Mouse (Mus musculus) lung, embryonic 14.5 days (tissue): Measurements from ENCODE around the gene Hmg20a. TPM values are rescaled to one million over a fixed set of nuclear protein-coding genes. Genes with fewer than 3 reads are reported as not detected.

ENCODE experiments used
- ATAC-seq: fragments of 200-750 bp; cut with Nextera tagmentation; 2 replicates; pipeline ENCODE4 v1.8.0; 2017; ENCODE audit warnings: mild to moderate bottlenecking, moderate TSS enrichment, moderate library complexity; ENCODE audit not compliant: insufficient read depth
- DNase-seq: peaks from one replicate; pipeline ENCODE4 v3.0.0-alpha.2; 2015
- H3K27ac ChIP-seq: fragments of 300-500 bp; sonication (generic); 2 replicates; pipeline ENCODE4 v1.5.1; 2014; ENCODE audit warnings: low read depth, mild to moderate bottlenecking, moderate library complexity
- H3K27me3 ChIP-seq: fragments of 300-500 bp; sonication (generic); 2 replicates; pipeline ENCODE4 v1.6.1; 2014; ENCODE audit warnings: low read length, control low read depth; ENCODE audit not compliant: insufficient read depth
- H3K36me3 ChIP-seq: fragments of 300-500 bp; sonication (generic); 2 replicates; pipeline ENCODE4 v1.6.1; 2014; ENCODE audit warnings: control low read depth; ENCODE audit not compliant: insufficient read depth
- H3K4me1 ChIP-seq: fragments of 300-500 bp; sonication (generic); 2 replicates; pipeline ENCODE4 v1.6.1; 2014; ENCODE audit warnings: antibody characterized with exemption, control low read depth; ENCODE audit not compliant: insufficient read depth
- H3K4me2 ChIP-seq: fragments of 300-500 bp; sonication (generic); 2 replicates; pipeline ENCODE4 v1.6.1; 2014; ENCODE audit warnings: mild to moderate bottlenecking
- H3K4me3 ChIP-seq: fragments of 300-500 bp; sonication (generic); 2 replicates; pipeline ENCODE4 v1.5.1; 2014; ENCODE audit warnings: low read depth, low read length
- H3K9ac ChIP-seq: fragments of 300-500 bp; sonication (generic); 2 replicates; pipeline ENCODE4 v1.6.1; 2014
- H3K9me3 ChIP-seq: fragments of 300-500 bp; sonication (generic); 2 replicates; pipeline ENCODE4 v1.6.1; 2016; ENCODE audit warnings: low read depth, low read length, control low read depth
- CTCF ChIP-seq: IDR thresholded peaks from 2 replicates; pipeline ENCODE4 v1.5.1; 2016; ENCODE audit warnings: antibody characterized with exemption, low read depth
- WGBS: fragments of 180-500 bp; shearing (Covaris S2); extraction: QIAGEN DNeasy Blood & Tissue Kit; methylation state at CpG from one replicate; pipeline ENCODE4 v1.1.7; 2014; 5-methylcytosine and 5-hydroxymethylcytosine counted together
- polyA plus RNA-seq: library from polyadenylated mRNA; unstranded; fragments of >200 nt; fragmentation: Nextera tagmentation; extraction: Ambion mirVana; gene quantifications from 2 replicates; pipeline ENCODE4 v1.2.1, GENCODE M21; 2014

Gene Hmg20a
- polyA plus RNA-seq, 1 experiment from 2014 or later = 60.0 TPM

DNA sequence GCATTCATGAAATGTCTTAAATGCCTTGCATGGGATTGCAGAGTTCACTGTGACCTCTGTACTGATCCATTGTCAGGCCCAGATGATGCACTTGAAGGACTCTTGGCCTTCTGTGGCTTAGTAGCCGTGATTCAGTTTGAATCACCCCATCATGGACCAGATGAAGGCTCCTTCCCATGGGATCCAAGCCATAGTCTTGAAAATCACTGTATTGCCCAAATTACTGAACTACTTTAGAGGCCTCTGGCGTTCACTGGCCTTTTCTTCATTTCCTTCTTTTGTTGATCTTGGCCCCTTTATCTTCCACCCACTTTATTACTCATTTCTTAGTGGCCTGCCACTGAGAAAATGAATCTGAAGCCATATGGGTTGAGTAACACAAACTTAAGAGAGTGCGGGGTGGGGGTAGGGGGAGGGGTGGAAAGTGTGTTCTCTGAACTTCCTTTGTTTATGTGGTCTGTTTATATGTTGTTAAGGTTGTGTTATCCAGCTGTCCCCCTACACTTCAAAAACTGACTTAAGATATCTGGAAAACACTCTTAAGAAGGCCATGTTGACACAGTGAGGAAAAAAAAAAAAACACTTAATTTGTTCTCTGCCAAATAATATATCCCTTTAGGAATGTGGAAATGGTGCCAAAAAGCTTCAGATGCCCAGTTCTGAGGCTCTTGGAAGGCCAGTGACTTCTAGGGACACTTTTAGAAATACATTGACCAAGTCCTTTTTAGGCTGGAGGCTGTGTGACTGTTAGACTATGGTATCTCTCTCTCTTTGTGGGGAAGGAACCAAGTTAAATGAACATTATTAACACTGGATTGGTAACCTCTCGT, 45.5 kb downstream of the Hmg20a start:
- 13% methylated on average over 4 of the region's 4 CpGs for WGBS
- peak; percentile 94 for DNase-seq
- Histone ChIP-seq H3K4me3 (no peak overlapping the region), H3K27me3 (no peaks in the 10 kb centered on the region), H3K36me3 (peaks cover 13% of the 10 kb centered on the region; the same call in 1 of the 2 replicates), H3K27ac (peak overlapping the region; percentile 88), H3K9me3 (no peaks in the 10 kb centered on the region), H3K4me2 (peak overlapping the region; percentile 38; the same call in 1 of the 2 replicates), H3K9ac (no peak overlapping the region), H3K4me1 (peaks cover 37% of the 10 kb centered on the region)
- ATAC-seq = peak; percentile 93
- TF ChIP-seq CTCF = no peak

DNA sequence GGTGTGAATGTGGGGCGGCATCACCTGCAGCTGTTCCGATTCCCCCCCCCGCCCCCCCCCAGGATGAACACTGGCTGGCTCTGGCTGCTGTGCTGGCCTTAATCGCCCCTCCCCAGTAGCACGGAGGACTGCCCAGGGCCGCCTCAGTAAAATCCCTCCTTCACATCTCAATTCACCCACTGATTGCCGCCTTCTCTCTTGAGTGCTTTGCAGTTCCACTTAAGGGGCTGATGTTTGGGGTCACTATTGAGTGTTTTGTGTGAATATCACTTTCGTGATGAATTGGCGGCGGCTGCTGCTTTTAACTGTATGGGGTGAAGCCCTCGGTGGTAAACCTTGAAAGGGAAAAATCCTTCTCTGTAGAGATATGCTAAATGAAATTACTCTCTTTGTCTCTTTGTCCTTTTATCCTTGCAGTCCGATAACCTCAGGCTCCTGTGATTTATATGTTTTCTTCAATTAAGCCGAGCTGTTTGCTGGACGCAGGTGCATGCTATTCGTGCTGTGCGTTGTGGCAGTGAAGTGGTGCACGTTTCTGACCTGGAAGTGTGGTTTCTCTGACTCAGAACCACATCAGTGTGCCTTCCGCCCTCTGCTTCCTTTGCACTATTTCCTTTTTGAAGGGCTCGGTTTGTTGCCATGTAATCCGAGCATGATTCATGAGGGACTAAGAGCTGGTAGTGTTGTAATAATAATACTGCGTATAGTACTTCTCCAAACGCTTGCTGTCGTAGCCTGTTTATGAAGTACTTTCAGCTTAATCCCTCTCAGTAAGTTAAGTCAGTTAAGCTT, 46.6 kb downstream of the Hmg20a start:
- 11% methylated on average over 23 of the region's 23 CpGs for WGBS
- Histone ChIP-seq H3K36me3 (peaks cover 20% of the 10 kb centered on the region), H3K9ac (0 out of 2 replicates have a peak overlapping the region, but pooled peaks have one; percentile 10), H3K4me1 (peaks cover 45% of the 10 kb centered on the region), H3K9me3 (no peaks in the 10 kb centered on the region), H3K27ac (peak overlapping the region; percentile 88), H3K27me3 (no peaks in the 10 kb centered on the region), H3K4me3 (no peak overlapping the region), H3K4me2 (peak overlapping the region; percentile 38)
- peak; percentile 74 for DNase-seq
- no peak for ATAC-seq
- TF ChIP-seq CTCF = no peak

DNA sequence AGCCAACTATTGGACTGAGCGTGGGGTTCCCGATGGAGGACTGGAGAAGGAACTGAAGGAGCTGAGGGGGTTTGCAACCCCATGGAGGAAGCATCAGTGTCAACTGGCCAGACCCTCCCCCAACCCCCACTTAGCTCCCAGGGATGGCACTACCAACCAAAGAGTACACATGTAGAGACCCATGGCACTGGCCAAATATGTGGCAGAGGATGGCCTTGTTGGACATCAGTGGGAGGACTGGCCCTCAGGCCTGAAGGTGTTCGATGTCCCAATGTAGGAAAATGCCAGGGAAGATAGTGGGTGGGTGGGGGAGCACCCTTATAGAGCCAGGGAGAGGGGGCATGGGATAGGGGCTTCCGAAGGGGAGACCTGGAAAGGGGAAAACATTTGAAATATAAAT, 47.8 kb downstream of the Hmg20a start:
- no peak overlapping the region for H3K27ac ChIP-seq
- WGBS = 89% methylated on average over 4 of the region's 4 CpGs
- no peaks in the 10 kb centered on the region for H3K27me3 ChIP-seq
- DNase-seq = no peak
- no peak overlapping the region for H3K4me3 ChIP-seq
- peaks cover 54% of the 10 kb centered on the region for H3K4me1 ChIP-seq
- no peak overlapping the region for H3K4me2 ChIP-seq
- H3K9me3 ChIP-seq = no peaks in the 10 kb centered on the region
- TF ChIP-seq CTCF = no peak
- no peak overlapping the region for H3K9ac ChIP-seq
- ATAC-seq = no peak
- H3K36me3 ChIP-seq = peaks cover 21% of the 10 kb centered on the region

DNA sequence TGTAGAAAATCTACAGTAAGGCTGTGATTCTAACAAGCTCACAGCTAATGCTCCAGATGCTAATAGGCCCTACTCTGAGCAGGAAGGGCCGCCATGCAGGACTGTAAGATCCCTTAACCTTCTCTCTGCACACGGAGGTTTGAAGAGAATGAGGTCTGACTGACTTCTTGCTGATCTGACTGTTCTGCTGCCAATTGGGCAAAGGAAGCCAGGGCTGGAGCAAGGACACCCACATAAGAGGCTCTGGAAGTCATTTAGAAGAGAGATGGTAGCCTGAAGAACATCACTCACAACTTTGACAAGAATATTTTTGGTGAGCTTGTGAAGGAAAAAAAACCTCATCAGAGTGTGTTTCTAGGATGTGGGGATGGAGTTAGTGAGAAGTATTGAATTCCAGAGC, 51.2 kb downstream of the Hmg20a start:
- DNase-seq = no peak
- H3K36me3 ChIP-seq = peaks cover 33% of the 10 kb centered on the region
- H3K27me3 ChIP-seq = no peaks in the 10 kb centered on the region
- H3K4me3 ChIP-seq = no peak overlapping the region
- H3K9ac ChIP-seq = no peak overlapping the region
- H3K4me1 ChIP-seq = peaks cover 32% of the 10 kb centered on the region
- H3K27ac ChIP-seq = peak overlapping the region; percentile 48; the same call in 1 of the 2 replicates
- TF ChIP-seq CTCF = no peak
- ATAC-seq = no peak
- no peak overlapping the region for H3K4me2 ChIP-seq
- no peaks in the 10 kb centered on the region for H3K9me3 ChIP-seq
- 42% methylated on average over 2 of the region's 2 CpGs for WGBS

DNA sequence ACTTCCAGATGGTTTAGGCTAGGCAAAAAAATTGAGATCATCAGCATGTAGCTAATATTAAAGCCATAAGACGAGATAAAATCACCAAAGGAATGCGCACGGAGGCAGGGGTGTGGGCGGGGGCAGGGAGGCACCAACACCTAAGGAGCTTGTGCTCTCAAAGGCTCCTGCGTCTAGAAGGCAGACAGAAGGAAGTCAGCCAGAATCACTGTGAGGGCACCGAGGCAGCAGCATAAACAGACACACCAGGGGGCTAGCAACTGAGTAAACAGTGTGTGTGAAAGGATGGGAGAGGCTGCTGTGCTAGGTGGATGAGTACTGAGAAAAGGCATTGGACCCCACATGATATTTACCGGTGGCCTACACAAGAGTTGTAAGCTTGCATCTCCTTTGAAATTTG, 51.9 kb downstream of the Hmg20a start:
- Histone ChIP-seq H3K4me2 (no peak overlapping the region), H3K27ac (0 out of 2 replicates have a peak overlapping the region, but pooled peaks have one; percentile 7), H3K36me3 (peaks cover 39% of the 10 kb centered on the region), H3K9ac (no peak overlapping the region), H3K27me3 (no peaks in the 10 kb centered on the region), H3K4me3 (no peak overlapping the region), H3K4me1 (peaks cover 26% of the 10 kb centered on the region), H3K9me3 (no peaks in the 10 kb centered on the region)
- WGBS = 19% methylated on average over 7 of the region's 7 CpGs
- DNase-seq (no peak), ATAC-seq (no peak)
- no peak for TF ChIP-seq CTCF

DNA sequence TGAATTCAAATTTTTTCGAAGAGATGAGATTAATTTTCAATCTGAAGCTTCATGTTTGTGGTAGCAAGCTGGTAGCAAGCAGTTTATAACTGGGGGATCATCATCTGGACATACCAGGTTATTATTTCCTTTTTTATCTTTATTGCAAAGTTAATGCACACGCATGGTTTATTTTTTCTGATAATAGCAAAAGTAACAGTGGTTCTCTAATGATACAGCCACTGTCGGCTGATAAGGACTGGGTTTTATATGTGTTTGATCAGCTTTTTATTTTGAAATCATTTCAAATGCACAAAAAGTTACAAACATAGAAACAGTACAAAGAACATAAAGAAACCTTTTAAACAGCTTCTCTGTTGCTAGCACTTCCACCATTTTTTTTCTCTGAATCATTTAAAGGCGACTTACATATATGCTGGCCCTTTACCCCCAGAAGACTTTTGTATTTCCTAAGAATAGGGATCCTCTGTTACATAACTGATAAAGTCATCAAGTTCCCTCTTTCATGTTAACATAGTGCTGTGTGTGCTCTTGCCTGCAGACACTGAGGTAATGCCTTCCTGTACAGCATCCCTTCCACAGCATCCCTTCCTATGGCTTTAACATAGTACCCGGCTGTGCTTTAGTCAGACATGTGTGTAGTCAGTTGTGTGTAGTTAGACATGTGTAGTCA, 60.7 kb downstream of the Hmg20a start:
- peaks cover 43% of the 10 kb centered on the region for H3K36me3 ChIP-seq
- no peak overlapping the region for H3K27ac ChIP-seq
- no peaks in the 10 kb centered on the region for H3K9me3 ChIP-seq
- H3K4me1 ChIP-seq = no peaks in the 10 kb centered on the region
- no peak for DNase-seq
- no peak overlapping the region for H3K4me2 ChIP-seq
- H3K27me3 ChIP-seq = no peaks in the 10 kb centered on the region
- H3K4me3 ChIP-seq = no peak overlapping the region
- ATAC-seq = no peak
- WGBS = 75% methylated on average over 5 of the region's 5 CpGs
- no peak overlapping the region for H3K9ac ChIP-seq
- no peak for TF ChIP-seq CTCF
